8 mouse cellular contexts compared by ENCODE assay signal in genomic region chr19:38819427-38819802, GRCm38 (mm10). TPM values are rescaled to one million over a fixed set of nuclear protein-coding genes. Genes with fewer than 3 reads are reported as not detected.
DNase-seq lines count a peak whose midpoint lies in the region; ATAC-seq and TF ChIP-seq lines count a peak whose summit lies in the region.

No protein-coding gene starts in this region.

- no peak for TF ChIP-seq CTCF in MEL (IDR thresholded peaks at IDR 0.05 in 2 of 3, conservative IDR thresholded peaks at IDR 0.05 in 1 of 3; ENCODE audit: control insufficient read depth in 1 of 3, insufficient read depth in 1 of 3, low read depth in 2 of 3, low read length in 3 of 3, poor library complexity in 1 of 3, severe bottlenecking in 1 of 3)

- peaks cover 17% of the 10 kb centered on the region for H3K79me2 ChIP-seq in MEL (ENCODE audit: control insufficient read depth, insufficient read depth, low read length, poor library complexity)

- H3K27ac ChIP-seq in heart, embryonic 14.5 days (replicated peaks in 1 of 2; ENCODE audit: control insufficient read depth in 1 of 2, insufficient read depth in 1 of 2, low read depth in 2 of 2, low read length in 2 of 2) = 0 out of 4 replicates have a peak overlapping the region, but pooled peaks of 1 of the 2 experiments have one; percentile 20
- H3K27ac ChIP-seq in MEL (ENCODE audit: control insufficient read depth, low read depth, low read length) = peak overlapping the region; percentile 39
- peak overlapping the region; percentile 92 for H3K27ac ChIP-seq in hindbrain, embryonic 10.5 days
- peak overlapping the region; percentile 90 for H3K27ac ChIP-seq in midbrain, embryonic 10.5 days (replicated peaks)

- peak overlapping the region; percentile 83 for H3K9ac ChIP-seq in heart, embryonic 14.5 days (ENCODE audit: low read length)
- peak overlapping the region; percentile 74 for H3K9ac ChIP-seq in MEL (ENCODE audit: control insufficient read depth, low read depth, low read length, poor library complexity, severe bottlenecking)

- DNase-seq in heart, postnatal 36 days = no peak
- no peak for DNase-seq in MEL (ENCODE audit: low read depth, low spot score)
- DNase-seq in hindbrain, embryonic 10.5 days (ENCODE audit: low spot score) = no peak
- DNase-seq in midbrain, embryonic 10.5 days (ENCODE audit: low spot score) = no peak
- no peak for DNase-seq in urinary bladder, postnatal 25 days (ENCODE audit: low spot score)
- no peak for DNase-seq in left cerebral cortex, postnatal 10 days (ENCODE audit: extremely low spot score in 1 of 2, low spot score in 2 of 2)
- no peak for DNase-seq in cerebellum, postnatal 4 days (ENCODE audit: low spot score in 2 of 2)

- H3K4me2 ChIP-seq in heart, embryonic 14.5 days (ENCODE audit: low read length) = peak overlapping the region; percentile 93

- WGBS in heart, embryonic 14.5 days = 10% methylated on average over 16 of the region's 16 CpGs
- 13% methylated on average over 16 of the region's 16 CpGs for WGBS in hindbrain, embryonic 10.5 days
- 13% methylated on average over 16 of the region's 16 CpGs for WGBS in midbrain, embryonic 10.5 days

- no peak for TF ChIP-seq POLR2A in MEL (IDR thresholded peaks at IDR 0.05; ENCODE audit: control insufficient read depth in 1 of 2, insufficient read depth in 1 of 2, low read depth in 1 of 2, low read length in 2 of 2, poor library complexity in 1 of 2)

- TF ChIP-seq EP300 in MEL (IDR thresholded peaks at IDR 0.05; ENCODE audit: low read depth in 1 of 2, low read length in 2 of 2) = no peak

- no peaks in the 10 kb centered on the region for H3K27me3 ChIP-seq in heart, embryonic 14.5 days (ENCODE audit: control insufficient read depth, insufficient read depth, low read length)
- H3K27me3 ChIP-seq in MEL (ENCODE audit: control insufficient read depth in 1 of 2, insufficient read depth in 2 of 2, low read length in 2 of 2) = no peaks in the 10 kb centered on the region; a peak in 1 of 4 replicates
- H3K27me3 ChIP-seq in hindbrain, embryonic 10.5 days (ENCODE audit: insufficient read depth, poor library complexity, severe bottlenecking) = no peaks in the 10 kb centered on the region
- H3K27me3 ChIP-seq in midbrain, embryonic 10.5 days (ENCODE audit: low read depth, poor library complexity, severe bottlenecking) = no peaks in the 10 kb centered on the region

- intact Hi-C loops in heart, postnatal 36 days (cut with DNase I) = loop anchor here (5.0 kb wide), 1 partner anchor 397 kb away; no protein-coding TSS in a partner anchor
- intact Hi-C loops in left cerebral cortex, postnatal 10 days (cut with DNase I) = no loop called here

- H3K9me3 ChIP-seq in heart, embryonic 14.5 days (ENCODE audit: control insufficient read depth, low read length) = no peaks in the 10 kb centered on the region
- no peaks in the 10 kb centered on the region for H3K9me3 ChIP-seq in MEL (replicated peaks; ENCODE audit: insufficient read depth, low read length)
- no peaks in the 10 kb centered on the region for H3K9me3 ChIP-seq in hindbrain, embryonic 10.5 days
- no peaks in the 10 kb centered on the region for H3K9me3 ChIP-seq in midbrain, embryonic 10.5 days (replicated peaks)

- H3K4me1 ChIP-seq in heart, embryonic 14.5 days (ENCODE audit: control insufficient read depth in 2 of 2, insufficient read depth in 2 of 2, low read length in 2 of 2) = peaks cover 0 to 7% of the 10 kb centered on the region in 2 experiments; a peak in 3 of 4 replicates
- peaks cover 0 to 10% of the 10 kb centered on the region in 2 experiments; a peak in 3 of 4 replicates for H3K4me1 ChIP-seq in MEL (ENCODE audit: control insufficient read depth in 1 of 2, insufficient read depth in 2 of 2, low read length in 2 of 2)
- H3K4me1 ChIP-seq in hindbrain, embryonic 10.5 days (replicated peaks) = peaks cover 13% of the 10 kb centered on the region
- H3K4me1 ChIP-seq in midbrain, embryonic 10.5 days = peaks cover 19% of the 10 kb centered on the region

- no peak for TF ChIP-seq RAD21 in MEL (IDR thresholded peaks at IDR 0.05; ENCODE audit: low read depth, low read length)

- ATAC-seq in heart, embryonic 14.5 days (ENCODE audit: insufficient number of reproducible peaks, insufficient read depth, low FRiP score, low read depth) = no peak

- peaks cover 14% of the 10 kb centered on the region for H3K36me3 ChIP-seq in heart, embryonic 14.5 days (ENCODE audit: control insufficient read depth, insufficient read depth, low read length)
- peaks cover 0 to 20% of the 10 kb centered on the region in 2 experiments; a peak in 3 of 4 replicates for H3K36me3 ChIP-seq in MEL (ENCODE audit: control insufficient read depth in 1 of 2, insufficient read depth in 2 of 2, low read length in 2 of 2)
- H3K36me3 ChIP-seq in hindbrain, embryonic 10.5 days = peaks cover 20% of the 10 kb centered on the region
- H3K36me3 ChIP-seq in midbrain, embryonic 10.5 days = peaks cover 21% of the 10 kb centered on the region

- peak overlapping the region; percentile 77 to 85 for H3K4me3 ChIP-seq in heart, embryonic 14.5 days (ENCODE audit: control insufficient read depth in 1 of 2, insufficient read depth in 1 of 2, low read depth in 1 of 2, low read length in 2 of 2)
- peak overlapping the region; percentile 76 to 79 for H3K4me3 ChIP-seq in MEL (ENCODE audit: control insufficient read depth in 1 of 2, insufficient read depth in 1 of 2, low read depth in 2 of 2, low read length in 2 of 2)
- peak overlapping the region; percentile 77 for H3K4me3 ChIP-seq in hindbrain, embryonic 10.5 days
- peak overlapping the region; percentile 88 for H3K4me3 ChIP-seq in midbrain, embryonic 10.5 days

TF ChIP-seq in MEL, 35 proteins besides CTCF, POLR2A, EP300 and RAD21:
- TF ChIP-seq MAFK (IDR thresholded peaks at IDR 0.05; ENCODE audit: borderline replicate concordance, low read depth, low read length) (no peak), TBP (IDR thresholded peaks at IDR 0.05; ENCODE audit: low read depth, low read length) (peak; percentile 27; the same call in 1 of the 2 replicates)

RNA-seq across cellular contexts. Expression of gene Noc3l, which starts 0.4 kb away (rescaled TPM):
- polyA plus RNA-seq in heart, embryonic 14.5 days (2014; fragmentation: Nextera tagmentation; extraction: Ambion mirVana) = 4.1 and 4.3 TPM in 2 replicates
- 1 to 10 TPM; 6.0 to 6.3 TPM for total RNA-seq in heart, postnatal 36 days (2021)
- 17.2 and 20.0 TPM in 2 replicates for total RNA-seq in MEL (2012; rRNA removed)
- 10 to 100 TPM in 1 of 2 experiments, not detected in 1; 20.3 TPM for polyA plus RNA-seq in MEL (2012; ENCODE audit: insufficient read depth in 1 of 2, insufficient read length in 2 of 2, low read depth in 1 of 2, low replicate concordance in 2 of 2, missing spikeins in 1 of 2)
- 7.6 and 10.3 TPM in 2 replicates for polyA plus RNA-seq in hindbrain, embryonic 10.5 days (2016; fragmentation: Nextera tagmentation; extraction: Ambion mirVana)
- 9.3 and 9.7 TPM in 2 replicates for polyA plus RNA-seq in midbrain, embryonic 10.5 days (2016; fragmentation: Nextera tagmentation; extraction: Ambion mirVana)
- 10 to 100 TPM; 10.5 to 12.5 TPM for total RNA-seq in left cerebral cortex, postnatal 10 days (2021)

RNA-seq across cellular contexts. Expression of gene Tbc1d12, which starts 17.0 kb away (rescaled TPM):
- 2.1 and 2.8 TPM in 2 replicates for polyA plus RNA-seq in heart, embryonic 14.5 days (2014; fragmentation: Nextera tagmentation; extraction: Ambion mirVana)
- total RNA-seq in heart, postnatal 36 days (2021) = 1 to 10 TPM; 6.4 to 6.9 TPM
- total RNA-seq in MEL (2012; rRNA removed) = 2.9 TPM in 2 replicates
- polyA plus RNA-seq in MEL (2012; ENCODE audit: insufficient read depth in 1 of 2, insufficient read length in 2 of 2, low read depth in 1 of 2, low replicate concordance in 2 of 2, missing spikeins in 1 of 2) = 1 to 10 TPM in 1 of 2 experiments, not detected in 1; 2.5 TPM
- 1.8 and 2.3 TPM in 2 replicates for polyA plus RNA-seq in hindbrain, embryonic 10.5 days (2016; fragmentation: Nextera tagmentation; extraction: Ambion mirVana)
- 2.1 and 2.2 TPM in 2 replicates for polyA plus RNA-seq in midbrain, embryonic 10.5 days (2016; fragmentation: Nextera tagmentation; extraction: Ambion mirVana)
- 10 to 100 TPM; 15.0 to 16.2 TPM for total RNA-seq in left cerebral cortex, postnatal 10 days (2021)
